Mouse (Mus musculus): ENCODE data around the gene Dnajb13. TPM values are rescaled to one million over a fixed set of nuclear protein-coding genes. Genes with fewer than 3 reads are reported as not detected.

The Dnajb13 gene
- 0.85 and 1.5 TPM in 2 replicates for polyA plus RNA-seq (2015; fragmentation: Nextera tagmentation; extraction: Ambion mirVana)

GRCm38 (mm10) chr7:100514573-100514972, at the start of gene Dnajb13:
Gene Dnajb13 (minus strand): TSS chr7:100514960.
- no peak within 1 kb of the TSS for H3K4me3 ChIP-seq (ENCODE audit: low read length)
- H3K9me3 ChIP-seq (replicated peaks; ENCODE audit: control insufficient read depth, low read length), result no peaks in the 10 kb centered on the region
- H3K27ac ChIP-seq (ENCODE audit: low read length), result no peak within 1 kb of the TSS
- no peak within 1 kb of the TSS for H3K9ac ChIP-seq (ENCODE audit: low read length)
- no peaks in the 10 kb centered on the region; the same call in 1 of the 2 replicates for H3K27me3 ChIP-seq (ENCODE audit: control insufficient read depth, insufficient read depth, low read length)
- H3K4me2 ChIP-seq (ENCODE audit: low read depth, low read length), result no peak within 1 kb of the TSS
- 49% methylated on average over 11 of the region's 11 CpGs for WGBS
- no peak for ATAC-seq (replicated peaks; ENCODE audit: extremely low read depth, insufficient read depth, low FRiP score)
- H3K4me1 ChIP-seq (ENCODE audit: control insufficient read depth, insufficient read depth, low read length), result no peaks in the 10 kb centered on the region
- H3K36me3 ChIP-seq (ENCODE audit: control insufficient read depth, insufficient read depth), result no peaks in the 10 kb centered on the region

GRCm38 (mm10) chr7:100561861-100562587, 47.3 kb upstream of the Dnajb13 start:
- no peak overlapping the region for H3K27ac ChIP-seq (ENCODE audit: low read length)
- H3K36me3 ChIP-seq (ENCODE audit: control insufficient read depth, insufficient read depth), result peaks cover 5% of the 10 kb centered on the region; the same call in 1 of the 2 replicates
- no peaks in the 10 kb centered on the region for H3K9me3 ChIP-seq (replicated peaks; ENCODE audit: control insufficient read depth, low read length)
- no peak overlapping the region for H3K9ac ChIP-seq (ENCODE audit: low read length)
- no peak overlapping the region for H3K4me2 ChIP-seq (ENCODE audit: low read depth, low read length)
- no peak overlapping the region for H3K4me3 ChIP-seq (ENCODE audit: low read length)
- no peak for ATAC-seq (replicated peaks; ENCODE audit: extremely low read depth, insufficient read depth, low FRiP score)
- no peaks in the 10 kb centered on the region for H3K27me3 ChIP-seq (ENCODE audit: control insufficient read depth, insufficient read depth, low read length)
- 81% methylated on average over 11 of the region's 11 CpGs for WGBS
- 0 out of 2 replicates have a peak, but pooled peaks cover 3% of the 10 kb centered on the region for H3K4me1 ChIP-seq (ENCODE audit: control insufficient read depth, insufficient read depth, low read length)

- Histone ChIP-seq H3K9me3 (replicated peaks; ENCODE audit: control insufficient read depth, low read length) (no peaks in the 10 kb centered on the region), H3K9ac (ENCODE audit: low read length) (no peak overlapping the region), H3K27me3 (ENCODE audit: control insufficient read depth, insufficient read depth, low read length) (no peaks in the 10 kb centered on the region), H3K27ac (ENCODE audit: low read length) (no peak overlapping the region), H3K36me3 (ENCODE audit: control insufficient read depth, insufficient read depth) (no peaks in the 10 kb centered on the region; the same call in 1 of the 2 replicates), H3K4me3 (ENCODE audit: low read length) (no peak overlapping the region), H3K4me1 (ENCODE audit: control insufficient read depth, insufficient read depth, low read length) (0 out of 2 replicates have a peak, but pooled peaks cover 3% of the 10 kb centered on the region), H3K4me2 (ENCODE audit: low read depth, low read length) (no peak overlapping the region)
- 84% methylated on average over 4 of the region's 4 CpGs for WGBS
- ATAC-seq (replicated peaks; ENCODE audit: extremely low read depth, insufficient read depth, low FRiP score), result no peak
Measured at GRCm38 (mm10) chr7:100559331-100559730, 44.6 kb upstream of the Dnajb13 start.

GRCm38 (mm10) chr7:100557241-100557640, 42.5 kb upstream of the Dnajb13 start:
- Histone ChIP-seq H3K9me3 (replicated peaks; ENCODE audit: control insufficient read depth, low read length) (no peaks in the 10 kb centered on the region), H3K4me3 (ENCODE audit: low read length) (no peak overlapping the region), H3K9ac (ENCODE audit: low read length) (no peak overlapping the region), H3K27me3 (ENCODE audit: control insufficient read depth, insufficient read depth, low read length) (no peaks in the 10 kb centered on the region), H3K4me2 (ENCODE audit: low read depth, low read length) (no peak overlapping the region), H3K27ac (ENCODE audit: low read length) (no peak overlapping the region), H3K4me1 (ENCODE audit: control insufficient read depth, insufficient read depth, low read length) (0 out of 2 replicates have a peak, but pooled peaks cover 3% of the 10 kb centered on the region), H3K36me3 (ENCODE audit: control insufficient read depth, insufficient read depth) (no peaks in the 10 kb centered on the region; the same call in 1 of the 2 replicates)
- 56% methylated on average over 5 of the region's 5 CpGs for WGBS
- ATAC-seq (replicated peaks; ENCODE audit: extremely low read depth, insufficient read depth, low FRiP score), result no peak

GRCm38 (mm10) chr7:100555431-100555951, 40.7 kb upstream of the Dnajb13 start:
- peak overlapping the region; percentile 42 for H3K9ac ChIP-seq (ENCODE audit: low read length)
- peak overlapping the region; percentile 95 for H3K27ac ChIP-seq (ENCODE audit: low read length)
- H3K4me2 ChIP-seq (ENCODE audit: low read depth, low read length), result peak overlapping the region; percentile 45
- H3K4me3 ChIP-seq (ENCODE audit: low read length), result 0 out of 2 replicates have a peak overlapping the region, but pooled peaks have one; percentile 3
- no peaks in the 10 kb centered on the region for H3K27me3 ChIP-seq (ENCODE audit: control insufficient read depth, insufficient read depth, low read length)
- ATAC-seq (replicated peaks; ENCODE audit: extremely low read depth, insufficient read depth, low FRiP score), result peak; percentile 81
- H3K4me1 ChIP-seq (ENCODE audit: control insufficient read depth, insufficient read depth, low read length), result 0 out of 2 replicates have a peak, but pooled peaks cover 6% of the 10 kb centered on the region
- H3K36me3 ChIP-seq (ENCODE audit: control insufficient read depth, insufficient read depth), result peaks cover 6% of the 10 kb centered on the region; the same call in 1 of the 2 replicates
- no peaks in the 10 kb centered on the region for H3K9me3 ChIP-seq (replicated peaks; ENCODE audit: control insufficient read depth, low read length)
- 29% methylated on average over 13 of the region's 13 CpGs for WGBS

- Histone ChIP-seq H3K4me3 (ENCODE audit: low read length) (no peak overlapping the region), H3K9me3 (replicated peaks; ENCODE audit: control insufficient read depth, low read length) (no peaks in the 10 kb centered on the region), H3K27ac (ENCODE audit: low read length) (peak overlapping the region; percentile 95), H3K4me1 (ENCODE audit: control insufficient read depth, insufficient read depth, low read length) (peaks cover 10% of the 10 kb centered on the region; the same call in 1 of the 2 replicates), H3K27me3 (ENCODE audit: control insufficient read depth, insufficient read depth, low read length) (no peaks in the 10 kb centered on the region), H3K9ac (ENCODE audit: low read length) (no peak overlapping the region), H3K36me3 (ENCODE audit: control insufficient read depth, insufficient read depth) (peaks cover 6% of the 10 kb centered on the region; the same call in 1 of the 2 replicates), H3K4me2 (ENCODE audit: low read depth, low read length) (no peak overlapping the region)
- 47% methylated on average over 5 of the region's 5 CpGs for WGBS
- no peak for ATAC-seq (replicated peaks; ENCODE audit: extremely low read depth, insufficient read depth, low FRiP score)
Measured at GRCm38 (mm10) chr7:100554939-100555338, 40.2 kb upstream of the Dnajb13 start.

GRCm38 (mm10) chr7:100550338-100551007, 35.7 kb upstream of the Dnajb13 start:
- H3K36me3 ChIP-seq (ENCODE audit: control insufficient read depth, insufficient read depth), result peaks cover 6% of the 10 kb centered on the region; the same call in 1 of the 2 replicates
- no peak overlapping the region for H3K9ac ChIP-seq (ENCODE audit: low read length)
- no peaks in the 10 kb centered on the region for H3K27me3 ChIP-seq (ENCODE audit: control insufficient read depth, insufficient read depth, low read length)
- peaks cover 7% of the 10 kb centered on the region; the same call in 1 of the 2 replicates for H3K4me1 ChIP-seq (ENCODE audit: control insufficient read depth, insufficient read depth, low read length)
- no peaks in the 10 kb centered on the region for H3K9me3 ChIP-seq (replicated peaks; ENCODE audit: control insufficient read depth, low read length)
- ATAC-seq (replicated peaks; ENCODE audit: extremely low read depth, insufficient read depth, low FRiP score), result peak; percentile 54; the same call in 1 of the 2 replicates
- 39% methylated on average over 5 of the region's 5 CpGs for WGBS
- no peak overlapping the region for H3K4me3 ChIP-seq (ENCODE audit: low read length)
- H3K4me2 ChIP-seq (ENCODE audit: low read depth, low read length), result no peak overlapping the region
- peak overlapping the region; percentile 61 for H3K27ac ChIP-seq (ENCODE audit: low read length)

GRCm38 (mm10) chr7:100549796-100550195, 35.0 kb upstream of the Dnajb13 start:
- 53% methylated on average over 3 of the region's 3 CpGs for WGBS
- peaks cover 7% of the 10 kb centered on the region; the same call in 1 of the 2 replicates for H3K4me1 ChIP-seq (ENCODE audit: control insufficient read depth, insufficient read depth, low read length)
- H3K4me2 ChIP-seq (ENCODE audit: low read depth, low read length), result no peak overlapping the region
- no peaks in the 10 kb centered on the region for H3K9me3 ChIP-seq (replicated peaks; ENCODE audit: control insufficient read depth, low read length)
- peak overlapping the region; percentile 61 for H3K27ac ChIP-seq (ENCODE audit: low read length)
- no peaks in the 10 kb centered on the region for H3K27me3 ChIP-seq (ENCODE audit: control insufficient read depth, insufficient read depth, low read length)
- ATAC-seq (replicated peaks; ENCODE audit: extremely low read depth, insufficient read depth, low FRiP score), result peak; percentile 65
- H3K36me3 ChIP-seq (ENCODE audit: control insufficient read depth, insufficient read depth), result peaks cover 6% of the 10 kb centered on the region; the same call in 1 of the 2 replicates
- no peak overlapping the region for H3K4me3 ChIP-seq (ENCODE audit: low read length)
- no peak overlapping the region for H3K9ac ChIP-seq (ENCODE audit: low read length)

All from heart, embryonic 16.5 days (tissue).